Mouse (Mus musculus): ENCODE measurements around the gene Gm8978.
A peak's percentile ranks its signal among the peaks of the same experiment; 100 is the strongest.
"Not testable (repeated sequence)": the region's sequence is repeated elsewhere in the genome, so short reads cannot be mapped to it uniquely, and the experiment has no call there.

The Gm8978 gene

GRCm38 (mm10) chr19:33625152-33625551, at the start of gene Gm8978:
Gene Gm8978, minus strand, starts transcription at chr19:33625252.
- DNase-seq (ENCODE audit: low read depth, low spot score): not testable (repeated sequence)

GRCm38 (mm10) chr19:33589626-33590302, 35.3 kb downstream of the Gm8978 start:
- DNase-seq (ENCODE audit: low read depth, low spot score): peak; percentile 50

- not testable (repeated sequence) for DNase-seq (ENCODE audit: low read depth, low spot score)
These were observed 56.5 kb downstream of the Gm8978 start for GRCm38 (mm10) chr19:33568551-33568950.
